Mouse (Mus musculus) spleen, postnatal 14 days (tissue): ENCODE data around the gene Fsd2.
A peak's percentile ranks its signal among the peaks of the same experiment; 100 is the strongest.

Experiments
- DNase-seq, 2 experiments: peaks; one replicate each; pipeline ENCODE4 v3.0.0; 2021 to 2022; ENCODE audit warnings: low spot score in 2 of 2

Fsd2 gene

DNA sequence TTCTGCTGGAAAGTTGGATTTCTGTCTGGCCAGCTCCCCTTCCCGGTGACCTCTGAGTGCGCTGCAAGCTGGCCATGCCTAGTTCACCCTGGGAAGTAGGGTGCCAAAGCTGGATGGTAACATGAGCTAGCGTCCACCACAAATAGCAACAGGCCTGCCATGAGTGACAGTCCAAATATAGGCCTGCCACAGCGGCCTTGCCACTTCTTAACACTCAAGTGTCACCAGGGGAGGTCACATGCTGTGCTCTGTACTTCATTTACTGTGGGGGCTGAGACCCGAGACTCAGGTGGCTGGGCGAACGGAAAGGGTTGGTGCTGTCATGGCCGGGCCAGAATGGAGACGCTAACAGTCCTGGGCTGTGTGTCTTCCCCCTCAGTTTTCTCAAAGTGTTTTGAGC, at the start of gene Fsd2:
Fsd2 (minus strand) TSS at position 53 of the 400 bp plus-strand sequence.
- DNase-seq = no peak

GRCm38 (mm10) chr7:81615031-81615430, 48.3 kb upstream of the Fsd2 start:
- no peak for DNase-seq

DNA sequence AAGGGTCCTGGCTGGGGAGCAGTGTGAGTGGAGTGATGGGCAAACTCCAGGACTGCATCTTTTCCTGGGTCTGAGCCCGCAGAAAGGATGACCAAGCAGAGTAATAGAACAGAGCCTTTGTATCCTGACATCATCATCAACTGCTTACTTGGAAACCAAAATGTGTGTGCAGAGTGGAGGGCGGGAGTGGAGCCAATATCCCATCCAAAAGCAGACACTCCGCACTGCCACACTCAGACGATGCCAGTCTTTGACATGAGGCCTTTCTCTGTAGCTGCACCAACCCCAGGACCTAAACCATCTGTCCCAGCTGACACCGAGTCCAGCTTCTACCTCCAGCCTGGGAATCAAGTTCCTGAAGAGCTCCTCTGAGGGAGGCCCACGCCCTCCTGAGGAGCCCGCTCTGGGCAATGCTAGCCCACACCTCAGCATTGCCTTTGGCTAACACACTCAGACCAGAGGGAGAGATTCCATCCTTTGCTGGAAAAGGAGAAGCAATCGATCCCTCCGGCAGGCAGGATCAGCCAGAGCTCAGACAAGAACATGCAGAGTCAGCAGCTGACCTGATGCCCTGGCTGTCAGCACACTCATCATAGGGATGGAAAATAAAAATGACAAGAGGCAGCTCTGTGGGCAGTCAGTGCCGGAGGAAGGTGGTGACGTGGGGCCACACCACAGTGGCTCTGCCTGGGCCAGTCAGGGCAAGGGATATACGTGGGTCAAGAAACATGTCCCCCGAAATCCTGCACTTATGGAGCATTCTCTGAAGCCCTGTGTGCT, 46.3 kb upstream of the Fsd2 start:
- DNase-seq = no peak

DNA sequence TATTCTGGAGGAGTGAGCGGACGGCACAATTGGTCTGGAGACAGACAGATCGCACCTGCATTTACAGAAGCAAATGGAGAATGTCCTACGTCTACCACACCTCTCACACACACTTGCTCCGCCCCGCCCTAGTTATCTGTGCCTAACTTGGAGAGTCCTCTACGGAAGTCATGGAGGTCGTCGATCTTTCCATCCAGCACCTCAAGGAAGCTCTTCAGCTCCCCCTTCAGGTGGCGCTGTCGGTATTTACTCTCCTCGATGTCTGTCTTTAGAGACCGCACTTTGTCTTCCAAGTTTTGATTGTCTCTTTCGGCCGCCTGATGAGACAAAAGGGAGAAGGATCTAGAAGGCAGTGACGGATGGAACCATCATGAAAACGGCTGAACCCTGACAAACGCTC, 43.4 kb upstream of the Fsd2 start:
- peak in 1 of 2 experiments; percentile 14 for DNase-seq

DNA sequence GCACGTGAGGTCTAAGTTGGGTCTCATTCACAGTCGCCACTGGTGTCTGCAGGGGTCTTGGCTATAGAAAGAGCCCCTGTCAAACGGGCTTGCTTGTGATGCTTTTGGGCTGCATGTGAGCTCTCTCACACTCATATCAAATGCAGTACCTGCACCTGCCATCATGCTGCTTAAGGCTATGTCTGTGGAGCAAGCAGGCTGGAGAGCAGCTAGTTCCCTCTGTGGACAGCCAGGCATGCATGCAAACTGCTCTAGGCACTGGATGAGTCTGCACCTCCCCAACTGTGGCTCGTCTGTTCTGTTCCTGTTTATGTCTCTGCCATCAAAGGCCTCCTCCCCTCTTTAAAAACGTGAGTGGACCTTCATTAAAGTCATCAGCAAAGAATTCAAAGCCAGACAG, 39.7 kb upstream of the Fsd2 start:
- no peak for DNase-seq

DNA sequence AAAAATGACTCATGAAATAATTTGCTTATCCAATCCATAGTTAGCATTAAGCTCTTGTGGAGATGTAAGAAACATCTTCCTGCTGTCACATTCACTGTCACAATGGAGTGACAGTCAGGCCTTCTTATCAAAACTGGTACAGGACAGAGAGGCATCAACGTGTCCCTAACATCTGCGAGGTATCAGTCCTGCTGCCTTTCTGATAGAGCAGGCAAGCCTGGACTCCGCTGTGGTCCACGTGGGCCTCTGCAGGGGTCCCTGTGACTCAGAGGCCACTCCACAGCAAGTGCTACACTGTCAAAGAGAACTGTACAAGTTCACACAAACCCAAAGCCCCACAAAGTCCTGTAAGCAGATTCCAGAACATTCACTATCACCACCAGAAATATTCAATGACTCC, 38.7 kb upstream of the Fsd2 start:
- DNase-seq = no peak

DNA sequence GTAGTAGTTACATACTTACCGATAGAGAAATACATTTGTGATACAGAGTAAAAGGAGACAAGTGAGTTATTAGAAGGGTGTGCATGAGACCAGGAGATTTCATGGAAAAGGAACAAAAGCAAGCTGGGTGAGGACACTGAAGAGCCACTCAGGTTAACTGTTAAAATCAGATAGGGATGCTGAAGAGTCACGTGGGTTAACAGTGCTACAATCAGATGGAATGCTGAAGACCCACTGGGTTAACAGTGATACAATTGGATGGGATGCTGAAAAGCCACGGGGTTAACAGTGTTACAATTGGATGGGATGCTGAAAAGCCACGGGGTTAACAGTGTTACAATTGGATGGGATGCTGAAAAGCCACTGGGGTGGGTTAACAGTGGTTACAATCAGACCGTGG, 38.2 kb upstream of the Fsd2 start:
- no peak for DNase-seq

- DNase-seq = no peak
Measured at GRCm38 (mm10) chr7:81599379-81600280, 32.9 kb upstream of the Fsd2 start.

- no peak for DNase-seq
Measured at GRCm38 (mm10) chr7:81597660-81598059, 30.9 kb upstream of the Fsd2 start.

DNA sequence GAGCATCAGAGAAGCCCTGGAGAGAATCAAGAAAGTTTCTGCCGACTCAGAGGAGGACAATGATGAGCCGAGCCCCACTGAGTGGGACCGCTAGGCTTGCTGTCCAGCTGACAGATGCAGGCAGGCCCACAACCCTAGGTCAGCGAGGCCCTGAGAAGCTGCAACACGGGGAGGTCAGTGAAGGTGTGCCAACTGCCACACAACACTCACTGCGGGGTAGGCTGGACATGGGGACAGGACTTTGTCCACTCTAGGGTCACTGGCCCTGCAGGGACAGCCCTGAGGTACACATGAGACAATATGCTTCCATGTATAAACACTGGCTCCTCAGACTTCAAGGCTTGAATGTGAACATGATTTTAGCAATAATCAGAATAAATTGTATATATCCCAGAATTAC, 29.3 kb upstream of the Fsd2 start:
- no peak for DNase-seq

- no peak for DNase-seq
Measured at GRCm38 (mm10) chr7:81595056-81595455, 28.3 kb upstream of the Fsd2 start.

DNA sequence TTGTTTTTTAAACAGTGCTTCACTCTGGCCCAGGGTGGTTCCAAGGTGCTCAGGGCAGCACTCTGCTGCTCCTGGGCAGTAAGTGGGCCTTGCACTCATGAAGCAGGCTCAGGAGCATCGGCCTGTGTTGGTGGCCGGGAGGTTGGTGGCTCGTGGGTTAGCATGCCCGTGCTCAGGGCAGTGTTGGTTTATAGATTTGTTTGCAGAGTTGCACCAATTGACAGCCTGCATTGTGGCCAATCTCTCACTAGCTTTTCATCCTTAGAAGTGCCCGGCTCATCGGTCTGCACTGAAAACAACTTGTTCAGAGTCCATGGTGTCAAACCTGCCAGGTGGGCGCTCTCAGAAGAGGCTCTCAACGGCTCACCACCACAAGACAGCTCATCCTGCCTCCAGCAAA, 26.6 kb upstream of the Fsd2 start:
- DNase-seq = no peak

- DNase-seq = no peak
Measured at GRCm38 (mm10) chr7:81592686-81593085, 25.9 kb upstream of the Fsd2 start.

GRCm38 (mm10) chr7:81587238-81587637, 20.5 kb upstream of the Fsd2 start:
- no peak for DNase-seq

- DNase-seq = no peak
Measured at GRCm38 (mm10) chr7:81585326-81585725, 18.6 kb upstream of the Fsd2 start.

- DNase-seq = no peak
Measured at GRCm38 (mm10) chr7:81583512-81583911, 16.8 kb upstream of the Fsd2 start.

DNA sequence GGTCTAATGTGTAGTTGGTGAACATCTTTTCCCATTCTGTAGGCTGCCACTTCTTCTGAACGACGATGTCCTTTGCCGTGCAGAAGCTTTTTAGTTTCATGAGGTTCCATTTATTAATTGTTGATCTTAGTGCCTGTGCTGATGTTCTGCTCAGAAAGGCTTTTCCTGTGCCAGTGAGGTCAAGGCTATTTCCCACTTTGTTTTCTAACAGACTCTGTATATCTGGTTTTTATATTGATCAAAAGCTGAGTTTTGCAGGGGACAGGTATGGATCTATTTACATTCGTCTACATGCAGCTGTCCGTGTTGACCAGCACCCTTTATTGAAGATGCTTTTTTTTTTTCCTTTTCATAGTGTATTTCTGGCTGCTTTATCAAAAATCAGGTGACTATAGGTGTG, 12.6 kb upstream of the Fsd2 start:
- DNase-seq = no peak

GRCm38 (mm10) chr7:81578413-81578812, 11.7 kb upstream of the Fsd2 start:
- no peak for DNase-seq

GRCm38 (mm10) chr7:81577872-81578271, 11.1 kb upstream of the Fsd2 start:
- DNase-seq = no peak

- DNase-seq = no peak
Measured at GRCm38 (mm10) chr7:81575606-81576005, 8.9 kb upstream of the Fsd2 start.

GRCm38 (mm10) chr7:81573821-81574220, 7.1 kb upstream of the Fsd2 start:
- DNase-seq = no peak

DNA sequence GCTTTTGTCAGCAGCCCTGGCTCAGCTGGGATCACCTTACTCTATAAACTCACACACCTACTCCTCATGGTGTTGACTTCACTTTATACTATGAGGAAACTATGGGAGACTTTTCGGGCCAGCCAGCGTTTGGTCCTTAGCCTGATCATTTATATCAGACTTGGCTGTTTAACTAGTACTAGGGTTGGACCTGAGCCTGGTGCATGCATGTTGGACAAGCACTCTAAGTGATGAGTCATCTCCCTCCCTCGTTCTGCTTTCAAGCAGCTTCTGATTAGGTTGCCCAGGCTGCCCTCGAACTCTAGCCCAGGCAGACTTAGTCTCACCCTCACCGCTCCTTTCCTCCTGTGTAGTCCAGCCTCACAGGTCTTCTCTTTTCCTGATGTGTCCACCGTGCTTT, 6.7 kb upstream of the Fsd2 start:
- peak in 1 of 2 experiments; percentile 10 for DNase-seq
